Mouse (Mus musculus): ENCODE results near the gene Gria4.
"Not testable (repeated sequence)": the region's sequence is repeated elsewhere in the genome, so short reads cannot be mapped to it uniquely, and the experiment has no call there.

Gria4 gene

DNA sequence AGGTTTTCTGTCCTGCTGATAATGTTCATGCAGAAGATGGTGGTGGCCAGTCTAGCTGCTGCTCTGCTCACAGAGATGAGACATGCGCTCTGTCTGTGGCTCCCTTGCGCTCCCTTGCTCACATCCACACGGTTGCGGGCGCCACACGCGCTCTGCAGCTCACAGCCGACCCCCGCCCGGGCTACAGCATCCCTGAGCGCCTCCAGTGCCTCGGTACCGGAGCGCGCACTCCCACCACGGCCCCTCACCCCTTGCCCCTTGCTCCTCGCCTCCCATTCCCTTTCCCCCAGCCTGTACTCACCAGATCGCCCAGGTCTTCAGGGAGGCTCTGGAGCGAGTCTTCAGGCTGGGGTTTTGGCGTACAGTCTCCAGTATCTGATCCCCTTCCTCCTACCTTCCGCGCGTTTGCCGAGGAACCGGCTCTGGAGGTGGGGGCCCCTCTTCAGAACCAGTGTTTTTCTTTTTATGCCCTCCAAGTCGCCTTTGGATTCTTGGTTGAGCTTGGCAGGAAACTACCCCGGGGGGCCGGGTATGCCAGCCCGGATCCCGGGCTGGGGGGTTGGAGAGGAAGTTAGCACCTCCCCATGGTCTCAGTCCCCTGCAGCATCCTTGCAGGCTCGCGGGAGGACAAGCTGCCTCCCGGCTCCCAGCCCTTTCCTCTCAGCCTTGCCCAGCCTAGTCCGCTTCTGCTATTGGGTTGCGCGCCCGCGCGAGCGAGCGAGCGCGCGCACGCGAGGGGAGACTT lies at the start of gene Gria4:
TSS of gene Gria4 (minus strand) at position 691 of the 745 bp plus-strand sequence.
- in situ Hi-C loops (cut with MboI; ENCODE audit: unreplicated experiment in 2 of 2): no loop called here

DNA sequence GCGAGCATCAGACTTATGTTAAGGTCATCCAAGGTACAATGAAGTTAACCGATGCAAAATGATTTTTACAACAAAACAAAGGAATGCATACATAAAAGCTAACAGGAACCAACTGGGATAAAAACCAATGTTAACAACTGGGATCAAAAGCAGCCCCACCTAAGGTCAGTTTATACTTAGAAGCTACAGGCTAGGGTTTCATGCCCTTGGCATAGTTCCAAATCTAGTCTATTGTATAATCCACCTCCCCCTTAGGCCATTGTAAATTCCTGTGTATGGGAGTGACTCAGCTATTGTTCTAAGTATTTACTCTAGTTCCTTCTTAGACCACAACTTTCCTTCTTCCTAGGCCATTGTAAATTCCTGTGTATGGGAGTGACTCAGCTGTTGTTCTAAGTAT lies 14.9 kb upstream of the Gria4 start:
- in situ Hi-C loops (cut with MboI; ENCODE audit: unreplicated experiment in 2 of 2): not testable (repeated sequence)

GRCm38 (mm10) chr9:4803151-4803755 lies 7.2 kb upstream of the Gria4 start:
- in situ Hi-C loops (cut with MboI; ENCODE audit: unreplicated experiment in 2 of 2): no loop called here

- in situ Hi-C loops (cut with MboI; ENCODE audit: unreplicated experiment in 2 of 2): no loop called here
Observed at GRCm38 (mm10) chr9:4797396-4797795, 1.4 kb upstream of the Gria4 start.

GRCm38 (mm10) chr9:4796289-4796645 lies 233 bp upstream of the Gria4 start:
- in situ Hi-C loops (cut with MboI; ENCODE audit: unreplicated experiment in 2 of 2): no loop called here

- in situ Hi-C loops (cut with MboI; ENCODE audit: unreplicated experiment in 2 of 2): no loop called here
Observed at GRCm38 (mm10) chr9:4795075-4795474, 959 bp downstream of the Gria4 start.

- in situ Hi-C loops (cut with MboI; ENCODE audit: unreplicated experiment in 2 of 2): no loop called here
Observed at GRCm38 (mm10) chr9:4794411-4794810, 1.6 kb downstream of the Gria4 start.

DNA sequence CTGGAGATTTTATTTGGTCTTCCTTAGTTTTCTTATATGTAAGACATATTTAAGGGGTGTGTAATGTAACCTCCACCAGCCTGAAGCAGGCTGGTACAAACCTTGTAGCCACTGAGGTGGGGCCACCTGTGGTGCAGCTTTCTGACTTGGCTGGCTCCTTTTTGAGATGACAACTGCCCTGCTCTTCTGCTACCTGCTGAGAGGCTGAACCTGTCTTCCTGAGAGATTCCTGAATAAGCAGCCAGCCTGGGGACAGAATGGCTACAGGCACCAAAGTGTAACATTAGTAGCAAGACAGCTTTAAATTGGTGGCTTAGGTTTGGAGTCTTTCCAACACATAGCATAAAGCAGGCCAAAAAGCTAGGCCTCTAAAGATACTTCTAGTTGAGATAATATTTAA lies 46.6 kb downstream of the Gria4 start:
- in situ Hi-C loops (cut with MboI; ENCODE audit: unreplicated experiment in 2 of 2): not testable (repeated sequence)

DNA sequence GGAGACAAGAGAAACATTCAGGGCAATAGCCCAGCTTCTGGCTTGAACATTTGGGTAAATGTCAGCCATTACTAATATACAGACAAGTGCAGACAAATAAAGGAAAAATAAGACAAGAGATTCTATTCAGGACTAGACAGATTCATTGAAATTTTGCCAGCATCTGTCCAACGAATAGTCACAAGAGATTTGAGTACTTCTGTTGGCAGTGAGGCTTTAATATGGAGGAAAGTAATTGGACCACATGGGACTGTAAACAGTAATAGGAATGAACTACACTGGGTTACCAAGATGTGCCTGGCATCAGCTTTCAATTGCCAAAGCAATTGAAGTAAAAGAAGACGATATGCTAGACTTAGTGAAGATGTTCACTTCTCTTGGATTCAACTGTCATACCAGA lies 81.9 kb downstream of the Gria4 start:
- in situ Hi-C loops (cut with MboI; ENCODE audit: unreplicated experiment in 2 of 2): no loop called here

- in situ Hi-C loops (cut with MboI; ENCODE audit: unreplicated experiment in 2 of 2): no loop called here
Observed at GRCm38 (mm10) chr9:4712367-4712766, 83.7 kb downstream of the Gria4 start.

DNA sequence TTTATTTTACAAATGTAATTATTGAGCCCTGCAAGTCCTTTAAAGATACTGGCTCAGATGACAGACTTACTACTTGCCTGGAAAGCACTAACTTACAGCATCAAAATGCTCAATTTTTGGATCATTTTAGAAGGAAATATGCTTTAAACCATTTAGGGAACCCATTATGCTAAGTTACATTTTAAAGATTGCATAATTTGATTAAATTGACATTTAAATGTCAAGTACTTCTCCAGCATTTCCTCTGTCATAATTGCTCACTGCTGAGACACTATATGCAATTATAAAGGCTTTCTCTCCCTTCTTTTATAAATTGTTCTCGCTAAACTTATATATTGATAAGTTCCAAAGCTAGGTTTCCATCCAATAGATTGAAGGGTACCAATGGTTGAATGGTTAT lies 108.9 kb downstream of the Gria4 start:
- in situ Hi-C loops (cut with MboI; ENCODE audit: unreplicated experiment in 2 of 2): no loop called here

- in situ Hi-C loops (cut with MboI; ENCODE audit: unreplicated experiment in 2 of 2): no loop called here
Observed at GRCm38 (mm10) chr9:4680244-4680643, 115.8 kb downstream of the Gria4 start.

DNA sequence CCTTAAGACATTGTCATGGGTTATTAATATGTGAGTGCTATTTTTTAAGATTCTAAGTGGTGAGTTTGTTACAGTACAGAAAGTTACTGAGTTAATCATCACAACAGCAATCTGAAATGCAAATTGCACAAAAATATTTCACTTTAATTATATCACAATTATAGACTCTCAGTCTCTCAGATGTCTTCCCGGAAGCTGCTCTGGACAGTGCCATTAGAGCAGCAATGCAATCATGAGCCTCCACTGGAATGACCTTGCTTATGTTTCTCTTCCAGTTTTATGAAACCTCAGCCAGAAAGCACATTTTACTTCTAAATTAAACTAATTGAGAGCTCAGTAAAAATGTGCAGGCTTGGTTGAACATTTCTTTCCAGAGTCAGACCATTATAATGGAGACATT lies 116.9 kb downstream of the Gria4 start:
- in situ Hi-C loops (cut with MboI; ENCODE audit: unreplicated experiment in 2 of 2): no loop called here

- in situ Hi-C loops (cut with MboI; ENCODE audit: unreplicated experiment in 2 of 2): no loop called here
Observed at GRCm38 (mm10) chr9:4665691-4666090, 130.3 kb downstream of the Gria4 start.

- in situ Hi-C loops (cut with MboI; ENCODE audit: unreplicated experiment in 2 of 2): no loop called here
Observed at GRCm38 (mm10) chr9:4662421-4662820, 133.6 kb downstream of the Gria4 start.

DNA sequence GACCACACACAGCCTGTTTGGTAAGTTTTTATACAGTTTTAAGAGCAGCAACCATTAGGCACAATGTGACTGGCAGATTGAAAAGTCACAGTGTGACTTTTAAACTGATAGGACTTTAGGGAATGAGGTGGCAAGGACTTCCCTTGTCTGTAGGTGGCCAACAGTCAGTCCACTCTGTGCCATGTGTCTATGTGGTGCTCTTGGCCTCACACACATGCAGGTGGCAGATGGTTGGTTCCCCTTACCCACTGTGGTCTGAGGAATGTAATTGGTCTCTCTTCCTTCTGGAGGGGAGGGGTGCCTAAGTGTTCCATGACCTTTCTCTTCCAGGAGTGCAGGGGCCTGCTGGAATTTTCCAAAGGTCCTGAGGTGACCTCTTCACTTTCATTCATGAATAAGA lies 137.1 kb downstream of the Gria4 start:
- in situ Hi-C loops (cut with MboI; ENCODE audit: unreplicated experiment in 2 of 2): no loop called here

- in situ Hi-C loops (cut with MboI; ENCODE audit: unreplicated experiment in 2 of 2): no loop called here
Observed at GRCm38 (mm10) chr9:4654333-4654732, 141.7 kb downstream of the Gria4 start.

- in situ Hi-C loops (cut with MboI; ENCODE audit: unreplicated experiment in 2 of 2): no loop called here
Observed at GRCm38 (mm10) chr9:4639192-4639900, 156.7 kb downstream of the Gria4 start.

DNA sequence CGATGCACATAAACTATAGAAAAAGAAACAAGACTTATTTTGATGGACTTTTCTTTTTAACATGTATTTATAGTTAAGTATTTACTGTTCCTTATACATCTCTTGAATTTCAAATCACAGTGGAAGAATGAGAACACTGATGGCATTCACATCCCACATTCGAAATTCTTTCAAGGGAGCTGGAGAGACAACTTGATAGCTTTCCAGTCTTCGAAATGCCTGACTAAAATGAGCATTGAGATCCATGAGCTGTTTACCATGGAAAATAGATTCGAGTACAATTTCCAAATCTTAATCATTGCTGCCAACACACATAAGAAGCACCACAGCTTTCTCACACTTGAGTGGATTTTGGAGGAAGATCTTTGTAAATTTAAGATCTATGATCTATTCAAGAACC lies 164.1 kb downstream of the Gria4 start:
- in situ Hi-C loops (cut with MboI; ENCODE audit: unreplicated experiment in 2 of 2): no loop called here

GRCm38 (mm10) chr9:4615286-4615685 lies 180.7 kb downstream of the Gria4 start:
- in situ Hi-C loops (cut with MboI; ENCODE audit: unreplicated experiment in 2 of 2): no loop called here

DNA sequence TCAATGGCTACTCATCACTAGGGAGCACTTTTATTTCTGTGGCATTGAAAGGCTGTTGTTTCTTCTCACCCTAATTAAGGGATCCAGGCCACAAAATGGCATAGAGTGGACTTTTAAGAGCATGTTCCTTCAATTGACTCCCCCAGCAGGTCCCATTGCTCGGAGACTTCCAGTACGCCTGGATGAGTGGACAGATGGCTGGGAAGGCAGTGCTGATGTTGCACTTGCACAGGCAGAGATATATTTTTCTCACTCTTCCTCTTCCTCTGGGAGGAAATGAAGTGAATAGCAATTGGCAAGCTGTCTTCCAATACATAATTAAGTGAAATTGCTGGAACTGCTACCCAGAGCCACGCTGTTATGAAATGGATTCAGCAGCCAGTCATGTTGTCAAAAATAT lies 190.7 kb downstream of the Gria4 start:
- in situ Hi-C loops (cut with MboI; ENCODE audit: unreplicated experiment in 2 of 2): no loop called here

GRCm38 (mm10) chr9:4604236-4604635 lies 191.8 kb downstream of the Gria4 start:
- in situ Hi-C loops (cut with MboI; ENCODE audit: unreplicated experiment in 2 of 2): no loop called here

Data from v-Abl transformed pro-B cells (cell line).